Mouse (Mus musculus) forebrain, embryonic 13.5 days (tissue): ENCODE measurements at regions not wholly inside any gene's neighbourhood (a gene's known extent, or its start where the extent isn't known, plus 50 kb on each side); places are given as distances from the start of the nearest gene placed in this dataset.

Source experiments
- ATAC-seq: fragments of 200-750 bp; cut with Nextera tagmentation; 2 replicates; pipeline ENCODE4 v1.8.0; 2017
- H3K27ac ChIP-seq: fragments of 300-500 bp; sonication (generic); 2 replicates; pipeline ENCODE4 v1.5.1; 2015; ENCODE audit warnings: inconsistent platforms, mild to moderate bottlenecking, moderate library complexity
- H3K27me3 ChIP-seq: fragments of 300-500 bp; sonication (generic); 2 replicates; pipeline ENCODE4 v1.6.1; 2015; ENCODE audit warnings: mild to moderate bottlenecking, inconsistent platforms
- H3K36me3 ChIP-seq: fragments of 300-500 bp; sonication (generic); 2 replicates; pipeline ENCODE4 v1.6.1; 2015; ENCODE audit warnings: mild to moderate bottlenecking, inconsistent platforms; ENCODE audit not compliant: poor library complexity, severe bottlenecking
- H3K4me1 ChIP-seq: fragments of 300-500 bp; sonication (generic); 2 replicates; pipeline ENCODE4 v1.6.1; 2015; ENCODE audit warnings: inconsistent platforms
- H3K4me2 ChIP-seq: fragments of 300-500 bp; sonication (generic); 2 replicates; pipeline ENCODE4 v1.6.1; 2015; ENCODE audit warnings: inconsistent platforms, mild to moderate bottlenecking, moderate library complexity
- H3K4me3 ChIP-seq: fragments of 300-500 bp; sonication (generic); 2 replicates; pipeline ENCODE4 v1.5.1; 2015; ENCODE audit warnings: mild to moderate bottlenecking, inconsistent platforms
- H3K9ac ChIP-seq: fragments of 300-500 bp; sonication (generic); 2 replicates; pipeline ENCODE4 v1.6.1; 2015; ENCODE audit warnings: mild to moderate bottlenecking, inconsistent platforms
- H3K9me3 ChIP-seq: fragments of 300-500 bp; sonication (generic); replicated peaks from 2 replicates; pipeline ENCODE4 v1.6.1; 2016; ENCODE audit warnings: inconsistent platforms
- WGBS: fragments of 180-500 bp; shearing (Covaris S2); methylation state at CpG from one replicate; pipeline ENCODE4 v1.1.7; 2015; 5-methylcytosine and 5-hydroxymethylcytosine counted together

DNA sequence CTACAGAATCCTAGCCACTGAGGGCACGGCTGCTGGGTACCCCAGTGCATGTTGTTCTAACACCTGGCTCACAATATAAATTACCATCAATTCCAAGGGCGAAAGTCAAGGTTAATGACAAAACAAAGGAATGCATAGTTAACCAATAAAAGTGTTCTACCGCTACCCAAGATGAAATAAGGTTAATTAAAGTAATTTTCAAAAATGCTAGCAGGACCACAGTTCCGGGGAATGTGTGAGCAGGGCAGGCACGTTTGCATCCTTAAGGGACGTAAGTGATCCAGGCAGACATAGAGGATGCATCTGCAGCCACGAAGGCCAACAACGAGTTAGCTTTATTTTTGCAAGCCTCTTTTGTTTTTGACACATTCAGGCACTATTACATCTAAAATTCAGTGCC is 220.3 kb upstream of the Nfe2l3 start:
- H3K27ac ChIP-seq = no peak overlapping the region
- no peak overlapping the region for H3K4me3 ChIP-seq
- H3K27me3 ChIP-seq = peaks cover 10% of the 10 kb centered on the region; the same call in 1 of the 2 replicates
- H3K9ac ChIP-seq = no peak overlapping the region
- H3K4me1 ChIP-seq = peaks cover 18% of the 10 kb centered on the region
- H3K4me2 ChIP-seq = no peak overlapping the region
- no peaks in the 10 kb centered on the region for H3K36me3 ChIP-seq
- WGBS = 83% methylated on average over 8 of the region's 8 CpGs
- H3K9me3 ChIP-seq = no peaks in the 10 kb centered on the region
- no peak for ATAC-seq

DNA sequence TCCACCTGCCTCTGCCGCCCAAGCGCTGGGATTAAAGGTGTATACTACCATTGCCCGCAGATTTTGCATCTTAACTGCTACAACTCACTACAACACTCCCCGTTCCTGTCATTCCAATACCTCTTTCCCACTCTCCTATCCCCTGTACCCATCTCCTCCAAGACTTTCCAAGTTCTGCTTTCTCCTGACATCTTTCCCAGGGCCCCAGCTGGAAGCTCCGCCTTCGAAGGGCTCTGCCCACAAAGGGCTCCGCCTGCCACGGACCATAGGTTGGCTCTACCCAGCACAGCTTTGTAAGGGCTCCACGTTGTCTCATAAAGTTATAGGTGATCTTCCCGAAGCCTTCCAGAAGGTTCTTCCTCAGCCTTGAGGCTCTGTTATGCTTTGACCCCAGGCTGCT is 217.1 kb upstream of the Nfe2l3 start:
- ATAC-seq = no peak
- WGBS = 90% methylated on average over 10 of the region's 10 CpGs
- no peak overlapping the region for H3K27ac ChIP-seq

DNA sequence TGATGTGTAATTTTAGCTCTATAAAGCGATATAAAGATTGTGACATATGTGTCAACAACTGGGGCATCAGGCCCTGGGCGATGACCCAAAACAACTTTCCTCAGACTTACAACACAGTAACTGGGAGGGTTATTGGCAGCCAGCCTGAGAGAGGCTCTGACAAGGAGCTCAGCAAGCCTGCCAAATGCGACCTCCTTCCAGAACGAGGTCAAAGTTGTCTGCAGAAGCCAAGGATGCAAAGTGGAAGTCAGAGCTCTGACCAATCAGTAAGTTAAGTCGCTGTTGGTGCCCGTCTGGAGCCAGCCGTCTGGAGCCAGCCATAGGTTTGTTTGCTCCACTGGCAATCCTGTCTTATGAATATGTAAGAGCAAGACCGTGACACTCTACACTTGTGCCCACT is 216.0 kb upstream of the Nfe2l3 start:
- no peaks in the 10 kb centered on the region for H3K9me3 ChIP-seq
- H3K36me3 ChIP-seq = no peaks in the 10 kb centered on the region
- peaks cover 7% of the 10 kb centered on the region; the same call in 1 of the 2 replicates for H3K4me1 ChIP-seq
- H3K27ac ChIP-seq = no peak overlapping the region
- ATAC-seq = no peak
- H3K9ac ChIP-seq = no peak overlapping the region
- H3K27me3 ChIP-seq = no peaks in the 10 kb centered on the region
- 59% methylated on average over 8 of the region's 8 CpGs for WGBS
- H3K4me2 ChIP-seq = no peak overlapping the region
- no peak overlapping the region for H3K4me3 ChIP-seq

More for the DNA sequence above, 217.1 kb upstream of the Nfe2l3 start:
- no peaks in the 10 kb centered on the region for H3K9me3 ChIP-seq
- H3K4me1 ChIP-seq = peaks cover 7% of the 10 kb centered on the region; the same call in 1 of the 2 replicates
- H3K4me3 ChIP-seq = no peak overlapping the region
- no peak overlapping the region for H3K4me2 ChIP-seq
- no peaks in the 10 kb centered on the region for H3K36me3 ChIP-seq
- H3K9ac ChIP-seq = no peak overlapping the region
- no peaks in the 10 kb centered on the region for H3K27me3 ChIP-seq

DNA sequence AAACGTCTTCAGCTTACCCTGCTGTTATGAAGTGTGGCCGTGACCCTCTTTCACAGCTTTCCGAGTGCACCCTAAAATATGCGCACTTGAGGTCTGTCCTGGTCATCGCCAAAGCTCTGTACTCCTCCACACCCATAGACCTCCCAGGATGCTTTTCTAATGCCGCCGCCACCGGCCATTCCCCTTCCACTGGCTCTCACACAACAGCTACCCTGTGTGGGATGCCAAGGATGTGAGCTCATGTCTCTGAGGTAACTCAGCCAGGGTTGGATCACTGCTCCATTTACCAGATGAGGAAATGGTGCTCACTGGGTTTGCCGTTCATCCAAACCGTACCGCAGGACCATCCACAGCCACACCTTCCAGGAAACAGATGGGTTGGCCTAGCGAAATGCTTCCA is 212.8 kb upstream of the Nfe2l3 start:
- Histone ChIP-seq H3K4me1 (peaks cover 7% of the 10 kb centered on the region; the same call in 1 of the 2 replicates), H3K9ac (no peak overlapping the region), H3K36me3 (no peaks in the 10 kb centered on the region), H3K27me3 (no peaks in the 10 kb centered on the region), H3K9me3 (no peaks in the 10 kb centered on the region), H3K27ac (no peak overlapping the region), H3K4me2 (no peak overlapping the region), H3K4me3 (no peak overlapping the region)
- ATAC-seq = no peak
- 82% methylated on average over 12 of the region's 12 CpGs for WGBS

DNA sequence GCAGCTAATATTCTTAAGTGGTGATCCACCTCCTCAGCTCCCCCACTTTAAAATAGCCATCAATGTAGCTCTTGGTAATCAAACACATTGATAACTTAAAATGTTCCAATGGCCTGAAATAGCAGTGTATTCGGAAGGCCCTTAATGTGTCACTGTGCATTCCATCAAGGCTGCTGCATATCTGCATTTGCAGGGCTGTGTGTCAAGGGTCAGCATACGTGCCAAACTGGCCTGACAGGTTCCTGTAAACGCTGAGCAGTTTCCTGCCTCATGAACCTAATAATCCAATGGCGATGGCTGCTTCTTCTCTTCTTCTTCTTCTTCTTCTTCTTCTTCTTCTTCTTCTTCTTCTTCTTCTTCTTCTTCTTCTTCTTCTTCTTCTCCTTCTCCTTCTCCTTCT is 211.7 kb upstream of the Nfe2l3 start:
- Histone ChIP-seq H3K4me2 (no peak overlapping the region), H3K9ac (no peak overlapping the region), H3K27ac (no peak overlapping the region), H3K4me3 (no peak overlapping the region), H3K9me3 (no peaks in the 10 kb centered on the region), H3K4me1 (peaks cover 7% of the 10 kb centered on the region; the same call in 1 of the 2 replicates), H3K36me3 (no peaks in the 10 kb centered on the region), H3K27me3 (no peaks in the 10 kb centered on the region)
- WGBS = 65% methylated on average over 4 of the region's 4 CpGs
- ATAC-seq = no peak

DNA sequence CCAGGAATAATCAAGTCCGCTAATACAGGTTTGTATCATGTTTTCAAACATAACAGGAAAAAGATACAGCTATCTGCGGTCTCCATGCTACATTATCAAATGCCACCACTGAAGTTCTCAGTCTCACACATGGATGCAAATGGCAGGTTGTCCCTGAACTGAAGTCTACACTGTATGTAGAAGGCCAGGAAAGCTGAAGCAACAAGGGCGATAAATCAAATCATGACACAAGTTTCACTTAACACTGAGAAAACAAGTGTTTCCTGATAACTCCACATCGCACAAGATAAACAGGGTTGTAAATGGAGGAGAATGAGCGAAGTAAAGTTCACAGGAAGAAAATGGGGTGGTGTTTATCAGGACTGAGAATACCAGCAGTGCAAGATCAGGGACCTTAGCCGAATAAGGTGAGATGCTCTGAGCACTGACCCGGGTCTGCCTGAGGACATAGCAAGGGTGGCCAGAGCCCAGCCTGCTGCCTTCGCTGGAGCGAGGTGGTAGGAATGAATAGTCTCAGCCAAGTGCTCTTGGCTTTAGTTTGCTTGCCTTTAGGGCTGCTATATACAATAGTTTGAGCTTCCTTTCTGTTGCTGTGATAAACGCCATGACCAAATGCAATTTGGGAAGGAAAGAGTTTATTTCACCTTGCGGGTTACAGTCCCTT is 196.3 kb upstream of the Nfe2l3 start:
- 95% methylated on average over 11 of the region's 11 CpGs for WGBS
- no peak overlapping the region for H3K27ac ChIP-seq
- no peak overlapping the region for H3K4me2 ChIP-seq
- H3K27me3 ChIP-seq = no peaks in the 10 kb centered on the region
- H3K9ac ChIP-seq = no peak overlapping the region
- ATAC-seq = no peak
- no peaks in the 10 kb centered on the region for H3K36me3 ChIP-seq
- H3K4me3 ChIP-seq = no peak overlapping the region
- 0 out of 2 replicates have a peak, but pooled peaks cover 1% of the 10 kb centered on the region for H3K9me3 ChIP-seq
- H3K4me1 ChIP-seq = no peaks in the 10 kb centered on the region

DNA sequence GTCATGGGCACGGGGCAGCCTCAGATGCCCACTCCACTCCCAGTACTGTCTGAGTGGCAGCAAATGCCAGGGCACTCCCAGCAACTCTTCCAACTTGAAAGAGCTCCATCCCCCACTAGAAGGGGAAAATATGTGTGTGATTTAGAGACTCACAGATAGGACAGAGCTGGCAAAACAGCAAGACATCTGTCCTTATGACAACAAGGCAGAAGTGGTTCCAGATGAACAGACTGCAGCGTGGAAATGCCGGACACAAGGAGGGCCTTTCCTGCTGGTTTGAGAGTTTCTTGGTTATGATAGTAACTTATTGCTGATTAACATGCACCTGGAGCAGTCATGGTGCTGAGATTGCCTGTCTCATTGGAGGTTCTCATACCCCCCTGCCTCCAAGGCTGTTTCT is 192.4 kb upstream of the Nfe2l3 start:
- no peaks in the 10 kb centered on the region for H3K36me3 ChIP-seq
- H3K9ac ChIP-seq = no peak overlapping the region
- no peak overlapping the region for H3K4me3 ChIP-seq
- no peaks in the 10 kb centered on the region for H3K4me1 ChIP-seq
- 90% methylated on average over 3 of the region's 3 CpGs for whole genome bisulfite sequencing
- H3K27me3 ChIP-seq = no peaks in the 10 kb centered on the region
- H3K27ac ChIP-seq = no peak overlapping the region
- ATAC-seq = no peak
- H3K4me2 ChIP-seq = no peak overlapping the region
- peaks cover 9% of the 10 kb centered on the region for H3K9me3 ChIP-seq

DNA sequence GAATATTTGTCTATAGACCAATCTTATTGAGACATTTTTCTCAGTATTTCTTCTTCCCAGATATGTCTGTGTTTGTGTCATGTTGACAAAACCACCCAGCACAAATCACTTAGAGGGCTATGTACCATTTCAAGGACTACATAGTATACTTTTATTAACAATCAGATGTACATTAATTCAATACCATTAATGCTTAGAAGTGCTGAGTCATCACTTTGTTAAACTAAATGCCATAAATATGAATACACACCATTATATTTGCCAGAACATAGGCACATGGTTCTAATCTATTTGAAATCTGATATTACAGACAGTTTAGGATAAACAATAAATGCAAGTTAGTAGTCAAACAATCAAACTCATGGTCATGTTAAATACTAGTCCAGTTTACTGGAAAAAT is 182.2 kb upstream of the Nfe2l3 start:
- H3K9me3 ChIP-seq = no peaks in the 10 kb centered on the region
- H3K4me2 ChIP-seq = no peak overlapping the region
- H3K36me3 ChIP-seq = no peaks in the 10 kb centered on the region
- no peaks in the 10 kb centered on the region for H3K27me3 ChIP-seq
- H3K4me1 ChIP-seq = no peaks in the 10 kb centered on the region
- ATAC-seq = no peak
- no peak overlapping the region for H3K9ac ChIP-seq
- no peak overlapping the region for H3K4me3 ChIP-seq
- no peak overlapping the region for H3K27ac ChIP-seq

DNA sequence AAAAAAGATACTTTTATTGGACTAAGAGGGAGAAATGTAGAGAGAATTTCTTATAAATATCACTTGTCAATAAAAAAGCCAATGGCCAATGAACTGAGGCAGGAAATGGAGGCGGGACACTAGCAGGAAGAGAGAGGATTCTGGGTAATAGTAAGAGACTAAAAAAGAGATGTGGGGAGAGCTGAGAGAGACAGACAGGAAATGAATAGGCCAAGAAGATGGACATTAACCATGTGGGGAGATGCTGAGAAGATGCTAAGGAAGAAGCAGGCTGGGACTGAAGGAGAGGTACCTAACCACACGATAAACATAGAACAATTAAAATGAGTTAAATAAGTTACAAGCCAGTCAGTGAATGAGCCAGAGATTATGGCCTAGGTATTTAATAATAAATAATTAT is 181.0 kb upstream of the Nfe2l3 start:
- 95% methylated on average over 2 of the region's 2 CpGs for WGBS
- H3K9ac ChIP-seq = no peak overlapping the region

DNA sequence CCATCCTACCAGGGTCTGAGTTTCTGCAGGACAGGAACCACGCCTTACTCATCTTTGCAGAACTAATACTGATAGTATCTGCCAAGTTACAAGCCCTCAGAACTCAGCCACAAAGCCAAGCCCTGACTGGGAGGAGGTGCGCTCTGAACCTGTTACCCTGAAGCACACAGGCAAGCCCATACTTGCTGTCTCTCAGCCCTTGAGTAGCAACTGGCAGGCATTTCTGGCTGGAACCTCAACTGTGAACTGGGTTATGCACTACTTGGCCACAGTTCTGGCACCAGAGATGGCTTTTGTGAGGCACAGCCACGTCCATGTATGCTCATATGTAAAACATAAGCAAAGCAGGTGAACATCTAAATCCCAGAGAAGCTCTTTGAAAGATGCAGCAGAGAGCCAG is 179.7 kb upstream of the Nfe2l3 start:
- Histone ChIP-seq H3K4me3 (no peak overlapping the region), H3K9me3 (no peaks in the 10 kb centered on the region), H3K27me3 (no peaks in the 10 kb centered on the region), H3K4me1 (no peaks in the 10 kb centered on the region), H3K27ac (no peak overlapping the region), H3K9ac (no peak overlapping the region), H3K4me2 (no peak overlapping the region), H3K36me3 (no peaks in the 10 kb centered on the region)
- 86% methylated on average over 3 of the region's 3 CpGs for WGBS
- no peak for ATAC-seq

More for the DNA sequence above, 181.0 kb upstream of the Nfe2l3 start:
- Histone ChIP-seq H3K9me3 (no peaks in the 10 kb centered on the region), H3K4me3 (no peak overlapping the region), H3K27me3 (no peaks in the 10 kb centered on the region), H3K36me3 (no peaks in the 10 kb centered on the region), H3K27ac (no peak overlapping the region), H3K4me2 (no peak overlapping the region), H3K4me1 (no peaks in the 10 kb centered on the region)
- ATAC-seq = no peak

DNA sequence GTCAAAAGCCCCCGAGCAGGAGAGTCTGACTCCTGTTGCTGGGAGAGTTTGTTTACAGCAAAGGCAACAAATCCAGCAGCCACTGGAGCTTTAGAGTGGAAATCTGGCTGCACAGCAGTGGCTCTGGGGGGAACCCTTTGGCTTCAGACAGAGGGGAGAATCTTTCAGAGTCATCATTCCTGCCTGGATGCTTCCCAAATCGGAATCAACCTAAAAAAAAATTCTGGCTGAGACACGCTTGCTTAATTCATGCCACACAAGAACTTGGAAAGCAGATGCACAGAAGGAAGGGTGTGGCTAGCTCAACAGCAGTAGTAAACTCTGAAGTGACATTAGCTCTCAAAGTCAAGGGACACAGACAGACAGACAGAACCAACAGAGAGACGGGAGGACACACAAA is 175.8 kb upstream of the Nfe2l3 start:
- no peak for ATAC-seq
- whole genome bisulfite sequencing = 79% methylated on average over 4 of the region's 4 CpGs
- Histone ChIP-seq H3K27me3 (no peaks in the 10 kb centered on the region), H3K9me3 (no peaks in the 10 kb centered on the region), H3K9ac (no peak overlapping the region), H3K4me1 (no peaks in the 10 kb centered on the region), H3K36me3 (no peaks in the 10 kb centered on the region), H3K4me2 (no peak overlapping the region), H3K4me3 (no peak overlapping the region), H3K27ac (no peak overlapping the region)

DNA sequence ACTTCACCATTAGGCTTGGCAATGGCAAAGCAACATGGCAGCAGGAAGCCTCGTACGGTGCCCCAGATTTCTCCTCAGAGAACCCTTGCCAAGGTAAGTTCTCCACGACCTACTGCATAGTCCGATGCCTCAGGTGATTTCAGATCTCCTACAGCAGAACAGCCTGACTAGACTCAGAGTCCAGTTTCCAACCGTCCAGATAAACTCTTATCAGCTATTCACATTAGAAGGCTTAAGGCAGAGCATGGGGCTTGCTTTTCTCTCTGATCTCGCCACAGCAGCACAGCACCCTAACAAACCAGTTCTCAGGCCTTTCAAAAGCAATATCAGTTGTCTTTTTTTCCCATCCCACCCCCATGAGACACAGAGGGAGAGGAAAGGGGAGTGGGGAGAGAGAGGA is 174.9 kb upstream of the Nfe2l3 start:
- Histone ChIP-seq H3K27ac (no peak overlapping the region), H3K27me3 (no peaks in the 10 kb centered on the region), H3K9me3 (no peaks in the 10 kb centered on the region), H3K4me1 (no peaks in the 10 kb centered on the region), H3K4me3 (no peak overlapping the region), H3K4me2 (no peak overlapping the region), H3K9ac (no peak overlapping the region), H3K36me3 (no peaks in the 10 kb centered on the region)
- no peak for ATAC-seq
- WGBS = 80% methylated on average over 6 of the region's 6 CpGs

DNA sequence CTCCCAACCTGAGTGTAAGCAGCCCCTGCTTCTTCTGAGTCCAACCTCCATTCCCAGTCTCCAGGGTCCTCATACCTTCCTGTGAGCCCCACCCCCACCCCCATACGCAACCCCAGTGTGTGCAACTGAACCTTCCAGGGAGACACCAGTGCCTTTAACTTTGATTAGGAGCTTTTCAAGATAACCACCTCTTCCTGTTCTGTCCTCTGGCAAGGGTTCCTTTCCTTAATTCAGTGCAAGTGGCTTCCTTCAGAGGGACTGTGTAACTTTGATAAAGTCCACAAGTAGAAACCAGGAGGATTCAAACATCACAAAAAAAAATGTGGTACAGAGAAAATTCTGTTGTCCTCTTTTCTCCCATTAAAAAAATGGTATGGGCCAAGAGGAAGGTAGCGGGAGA is 174.2 kb upstream of the Nfe2l3 start:
- Histone ChIP-seq H3K27me3 (no peaks in the 10 kb centered on the region), H3K27ac (no peak overlapping the region), H3K4me2 (no peak overlapping the region), H3K4me3 (no peak overlapping the region), H3K9ac (no peak overlapping the region), H3K4me1 (no peaks in the 10 kb centered on the region), H3K36me3 (no peaks in the 10 kb centered on the region), H3K9me3 (no peaks in the 10 kb centered on the region)
- no peak for ATAC-seq
- WGBS = 87% methylated on average over 2 of the region's 2 CpGs
